Mouse (Mus musculus) CH12.LX (cell line): ENCODE measurements around the gene Dtx3l. TPM values are rescaled to one million over a fixed set of nuclear protein-coding genes. Genes with fewer than 3 reads are reported as not detected.

Experiments used
- DNase-seq: peaks from one replicate; pipeline ENCODE4 v3.0.0-alpha.2; 2013; ENCODE audit errors: extremely low read depth
- H3K27ac ChIP-seq: 2 replicates; pipeline ENCODE4 v1.5.1; 2012; ENCODE audit warnings: low read depth, mild to moderate bottlenecking, control low read depth, moderate library complexity; ENCODE audit not compliant: insufficient read depth
- H3K27me3 ChIP-seq: replicated peaks from 2 replicates; pipeline ENCODE3; 2012; ENCODE audit warnings: inconsistent platforms
- H3K36me3 ChIP-seq, 2 experiments: replicated peaks in 1 of 2; 2 replicates each; pipeline versions ENCODE3 to v1.6.1; 2012; ENCODE audit warnings: inconsistent platforms in 1 of 2, low read length in 1 of 2, mild to moderate bottlenecking in 1 of 2, mixed read lengths in 1 of 2, moderate library complexity in 1 of 2; ENCODE audit not compliant: control insufficient read depth in 1 of 2, insufficient read depth in 1 of 2
- H3K4me1 ChIP-seq, 2 experiments: 2 replicates each; pipeline ENCODE4 v1.6.1; 2012; ENCODE audit warnings: inconsistent platforms in 1 of 2, moderate library complexity in 1 of 2; ENCODE audit not compliant: insufficient read depth in 2 of 2, control insufficient read depth in 1 of 2
- H3K4me2 ChIP-seq: 2 replicates; pipeline ENCODE4 v1.6.1; 2012; ENCODE audit warnings: low read depth, mild to moderate bottlenecking, control low read depth; ENCODE audit not compliant: poor library complexity, insufficient read depth, severe bottlenecking
- H3K4me3 ChIP-seq, 3 experiments: fragments of 150-350 bp in 1 of 3; sonication (generic) in 1 of 3; replicated peaks in 1 of 3; 2 replicates each; pipeline versions ENCODE3 to v1.5.1; 2011 to 2012; ENCODE audit warnings: low read depth in 2 of 3, low read length in 2 of 3, mild to moderate bottlenecking in 2 of 3, moderate library complexity in 2 of 3, control low read depth in 1 of 3, improper control_type of control experiment in 1 of 3, inconsistent platforms in 1 of 3, mixed read lengths in 1 of 3; ENCODE audit not compliant: poor library complexity in 1 of 3
- H3K79me2 ChIP-seq: replicated peaks from 2 replicates; pipeline ENCODE4 v1.6.1; 2012; ENCODE audit warnings: mild to moderate bottlenecking, moderate library complexity; ENCODE audit not compliant: control insufficient read depth, poor library complexity, insufficient read depth, severe bottlenecking; ENCODE audit errors: extremely low read depth
- H3K9ac ChIP-seq: 2 replicates; pipeline ENCODE4 v1.6.1; 2012; ENCODE audit warnings: low read depth, mild to moderate bottlenecking, control low read depth, moderate library complexity; ENCODE audit not compliant: insufficient read depth
- H3K9me3 ChIP-seq: replicated peaks from 2 replicates; pipeline ENCODE3; 2012; ENCODE audit warnings: low read length, inconsistent platforms, mixed read lengths
- BHLHE40 ChIP-seq: IDR thresholded peaks from 2 replicates; pipeline ENCODE4 v1.6.1; 2011; ENCODE audit warnings: mild to moderate bottlenecking, low read depth, low read length, improper control_type of control experiment
- CHD2 ChIP-seq: IDR thresholded peaks from 2 replicates; pipeline ENCODE4 v1.6.1; 2011; ENCODE audit warnings: low read length, improper control_type of control experiment
- CTCF ChIP-seq, 2 experiments: IDR thresholded peaks in 1 of 2; conservative IDR thresholded peaks in 1 of 2; 2 replicates each; pipeline ENCODE4 v1.5.1; 2011 to 2012; ENCODE audit warnings: low read depth in 2 of 2, low read length in 2 of 2, improper control_type of control experiment in 1 of 2, inconsistent platforms in 1 of 2, mild to moderate bottlenecking in 1 of 2, moderate library complexity in 1 of 2
- IRF4 ChIP-seq: IDR thresholded peaks from 2 replicates; pipeline ENCODE4 v1.6.1; 2014; ENCODE audit warnings: low read depth, mild to moderate bottlenecking, inconsistent platforms, low read length, improper control_type of control experiment
- JUN ChIP-seq: IDR thresholded peaks from 2 replicates; pipeline ENCODE4 v1.6.1; 2011; ENCODE audit warnings: low read depth, mild to moderate bottlenecking, low read length, improper control_type of control experiment, moderate library complexity; ENCODE audit not compliant: insufficient read depth
- KAT2A ChIP-seq: IDR thresholded peaks from 2 replicates; pipeline ENCODE4 v1.6.1; 2012; ENCODE audit warnings: low read length, improper control_type of control experiment, inconsistent platforms; ENCODE audit not compliant: insufficient replicate concordance
- MAFK ChIP-seq: IDR thresholded peaks from 2 replicates; pipeline ENCODE4 v1.6.1; 2011; ENCODE audit warnings: low read length, improper control_type of control experiment; ENCODE audit not compliant: insufficient replicate concordance
- MAX ChIP-seq: IDR thresholded peaks from 2 replicates; pipeline ENCODE4 v1.6.1; 2011; ENCODE audit warnings: low read length, improper control_type of control experiment
- MEF2A ChIP-seq: IDR thresholded peaks from 2 replicates; pipeline ENCODE4 v1.6.1; 2014; ENCODE audit warnings: low read depth, mild to moderate bottlenecking, inconsistent platforms, low read length, improper control_type of control experiment, borderline replicate concordance
- MXI1 ChIP-seq: IDR thresholded peaks from 2 replicates; pipeline ENCODE4 v1.6.1; 2011; ENCODE audit warnings: mild to moderate bottlenecking, low read depth, low read length, improper control_type of control experiment
- NELFE ChIP-seq: IDR thresholded peaks from 2 replicates; pipeline ENCODE4 v1.6.1; 2011; ENCODE audit warnings: low read depth, low read length, improper control_type of control experiment
- NRF1 ChIP-seq: IDR thresholded peaks from 2 replicates; pipeline ENCODE4 v1.6.1; 2014; ENCODE audit warnings: low read depth, mild to moderate bottlenecking, inconsistent platforms, low read length, improper control_type of control experiment, moderate library complexity
- POLR2A ChIP-seq: IDR thresholded peaks from 2 replicates; pipeline ENCODE4 v1.6.1; 2011; ENCODE audit warnings: low read depth, mild to moderate bottlenecking, improper control_type of control experiment, low read length
- RCOR1 ChIP-seq: conservative IDR thresholded peaks from 2 replicates; pipeline ENCODE4 v1.6.1; 2012; ENCODE audit warnings: low read depth, mild to moderate bottlenecking, inconsistent platforms, low read length, improper control_type of control experiment
- SIN3A ChIP-seq: IDR thresholded peaks from 2 replicates; pipeline ENCODE4 v1.6.1; 2012; ENCODE audit warnings: low read length, improper control_type of control experiment, inconsistent platforms
- TCF12 ChIP-seq: IDR thresholded peaks from 2 replicates; pipeline ENCODE4 v1.6.1; 2014; ENCODE audit warnings: low read depth, mild to moderate bottlenecking, inconsistent platforms, low read length, improper control_type of control experiment
- ZC3H11A ChIP-seq: IDR thresholded peaks from 2 replicates; pipeline ENCODE4 v1.6.1; 2012; ENCODE audit warnings: low read depth, mild to moderate bottlenecking, inconsistent platforms, low read length, improper control_type of control experiment
- ZMIZ1 ChIP-seq: IDR thresholded peaks from 2 replicates; pipeline ENCODE4 v1.6.1; 2012; ENCODE audit warnings: low read depth, mild to moderate bottlenecking, inconsistent platforms, low read length, improper control_type of control experiment
- ZNF384 ChIP-seq: IDR thresholded peaks from 2 replicates; pipeline ENCODE4 v1.6.1; 2012; ENCODE audit warnings: low read depth, low read length, improper control_type of control experiment, inconsistent platforms
- dilution Hi-C: fragments of 300-500 bp; cut with MboI; formaldehyde crosslinking; loops from 2 replicates; pipeline ENCODE4 v1.14.3; 2020; ENCODE audit warnings: low sequenced_read_pairs; ENCODE audit not compliant: extremely low pct_unique_long_range_greater_than_20kb, extremely low pct_ligation_motif_present
- in situ Hi-C: fragments of 300-500 bp; cut with MboI; formaldehyde crosslinking; loops from 3 replicates; pipeline ENCODE4 v1.14.3; 2019; ENCODE audit warnings: low sequenced_read_pairs, low pct_ligation_motif_present, low pct_unique_long_range_greater_than_20kb, mixed read lengths
- polyA plus RNA-seq: library from polyadenylated mRNA; unstranded; fragments of >175 nt; gene quantifications from 2 replicates; pipeline ENCODE4 v1.2.1, GENCODE M21; 2012; ENCODE audit warnings: low read depth; ENCODE audit not compliant: insufficient read length
- total RNA-seq, 2 experiments: library from RNA; depleted of rRNA; stranded (reverse); fragments of 300-350 nt in 1 of 2; fragments of >200 nt in 1 of 2; gene quantifications; 2 replicates each; pipeline ENCODE4 v1.2.3; 2012 to 2014

The Dtx3l gene
- total and polyA plus RNA-seq, 3 experiments = 14.4 to 21.1 (median 17.4) TPM

- TF ChIP-seq ZMIZ1 (peak; percentile 89; the same call in 1 of the 2 replicates), KAT2A (0 out of 2 replicates have a peak, but pooled peaks have one; percentile 16), CTCF (conservative IDR thresholded peaks at IDR 0.05 in 1 of 2, IDR thresholded peaks at IDR 0.05 in 1 of 2; ENCODE audit: low read depth in 2 of 2, low read length in 2 of 2) (peak; percentile 76 to 94), NRF1 (no peak), MXI1 (peak; percentile 72), MAX (peak; percentile 45; the same call in 1 of the 2 replicates), ZC3H11A (peak; percentile 26; the same call in 1 of the 2 replicates), CHD2 (no peak), JUN (no peak), POLR2A (peak; percentile 86), MAFK (no peak), ZNF384 (no peak), RCOR1 (peak; percentile 46; the same call in 1 of the 2 replicates)
Measured at GRCm38 (mm10) chr16:35939690-35940089, 739 bp upstream of the Dtx3l start (continued).

- in situ Hi-C loops = loop anchor here (5.0 to 10.0 kb wide), 2 partner anchors 67 to 194 kb away; partner anchors contain the start of gene Parp14
- peaks cover 6 to 28% of the 10 kb centered on the region in 2 experiments for H3K4me1 ChIP-seq
- peaks cover 31 to 55% of the 10 kb centered on the region in 2 experiments for H3K36me3 ChIP-seq
- peak overlapping the region; percentile 64 for H3K9ac ChIP-seq
- TF ChIP-seq KAT2A = no peak
- TF ChIP-seq CHD2 = peak; percentile 70; the same call in 1 of the 2 replicates
- DNase-seq = peak; percentile 59
- dilution Hi-C loops = no loop called here
- H3K79me2 ChIP-seq = peaks cover 6% of the 10 kb centered on the region
- H3K27ac ChIP-seq = peak overlapping the region; percentile 55
- peak overlapping the region; percentile 83 for H3K4me2 ChIP-seq
- H3K27me3 ChIP-seq = no peaks in the 10 kb centered on the region
- no peaks in the 10 kb centered on the region for H3K9me3 ChIP-seq
- H3K4me3 ChIP-seq = peak overlapping the region; percentile 68 to 100 (median 69)
Measured at GRCm38 (mm10) chr16:35939261-35939660, 310 bp upstream of the Dtx3l start.

- Histone ChIP-seq H3K27ac (no peak overlapping the region), H3K9me3 (no peaks in the 10 kb centered on the region), H3K9ac (no peak overlapping the region), H3K4me3 (no peak overlapping the region), H3K79me2 (peaks cover 6% of the 10 kb centered on the region), H3K36me3 (peaks cover 58 to 81% of the 10 kb centered on the region in 2 experiments), H3K4me2 (no peak overlapping the region), H3K27me3 (no peaks in the 10 kb centered on the region), H3K4me1 (peaks cover 6 to 24% of the 10 kb centered on the region in 2 experiments)
- no peak for DNase-seq
- TF ChIP-seq BHLHE40 = no peak
- no peak for TF ChIP-seq TCF12
- TF ChIP-seq MAX = no peak
- TF ChIP-seq SIN3A = no peak
- TF ChIP-seq ZNF384 = no peak
- no peak for TF ChIP-seq NELFE
- TF ChIP-seq MEF2A = no peak
- no peak for TF ChIP-seq IRF4
- dilution Hi-C loops = no loop called here
- in situ Hi-C loops = loop anchor here (10.0 kb wide), 1 partner anchor 188 kb away; no protein-coding TSS in a partner anchor
Measured at GRCm38 (mm10) chr16:35933181-35933580, 5.8 kb downstream of the Dtx3l start.
